Mouse (Mus musculus) hindbrain, embryonic 16.5 days (tissue): Measurements from ENCODE around the gene Tktl2. TPM values are rescaled to one million over a fixed set of nuclear protein-coding genes. Genes with fewer than 3 reads are reported as not detected.

Source experiments
- ATAC-seq: fragments of 200-750 bp; cut with Nextera tagmentation; 2 replicates; pipeline ENCODE4 v1.8.0; 2017; ENCODE audit warnings: moderate TSS enrichment, moderate library complexity
- H3K27ac ChIP-seq: fragments of 300-500 bp; sonication (generic); 2 replicates; pipeline ENCODE4 v1.5.1; 2014; ENCODE audit warnings: low read depth, mild to moderate bottlenecking, control low read depth, low read length, moderate library complexity
- H3K27me3 ChIP-seq: fragments of 300-500 bp; sonication (generic); replicated peaks from 2 replicates; pipeline ENCODE4 v1.6.1; 2014; ENCODE audit warnings: low read length; ENCODE audit not compliant: control insufficient read depth, insufficient read depth
- H3K36me3 ChIP-seq: fragments of 300-500 bp; sonication (generic); 2 replicates; pipeline ENCODE4 v1.6.1; 2014; ENCODE audit warnings: mild to moderate bottlenecking, low read length, moderate library complexity, mixed read lengths; ENCODE audit not compliant: control insufficient read depth, insufficient read depth
- H3K4me1 ChIP-seq: fragments of 300-500 bp; sonication (generic); 2 replicates; pipeline ENCODE4 v1.6.1; 2014; ENCODE audit warnings: low read depth, low read length; ENCODE audit not compliant: control insufficient read depth, insufficient read depth
- H3K4me2 ChIP-seq: fragments of 300-500 bp; sonication (generic); 2 replicates; pipeline ENCODE4 v1.6.1; 2014; ENCODE audit warnings: mild to moderate bottlenecking, low read length, control low read depth, moderate library complexity
- H3K4me3 ChIP-seq: fragments of 300-500 bp; sonication (generic); 2 replicates; pipeline ENCODE4 v1.5.1; 2014; ENCODE audit warnings: mild to moderate bottlenecking, low read length, control low read depth, moderate library complexity
- H3K9ac ChIP-seq: fragments of 300-500 bp; sonication (generic); 2 replicates; pipeline ENCODE4 v1.6.1; 2014; ENCODE audit warnings: low read depth, mild to moderate bottlenecking, control low read depth, low read length, moderate library complexity
- H3K9me3 ChIP-seq: fragments of 300-500 bp; sonication (generic); 2 replicates; pipeline ENCODE4 v1.6.1; 2014; ENCODE audit warnings: mild to moderate bottlenecking, low read length, moderate library complexity; ENCODE audit not compliant: control insufficient read depth
- WGBS: fragments of 180-500 bp; shearing (Covaris S2); extraction: QIAGEN DNeasy Blood & Tissue Kit; methylation state at CpG from one replicate; pipeline ENCODE4 v1.1.7; 2014; 5-methylcytosine and 5-hydroxymethylcytosine counted together
- polyA plus RNA-seq: library from polyadenylated mRNA; unstranded; fragments of >200 nt; fragmentation: Nextera tagmentation; extraction: Ambion mirVana; gene quantifications from 2 replicates; pipeline ENCODE4 v1.2.1, GENCODE M21; 2015

Gene Tktl2
- not detected in 2 replicates for polyA plus RNA-seq

DNA sequence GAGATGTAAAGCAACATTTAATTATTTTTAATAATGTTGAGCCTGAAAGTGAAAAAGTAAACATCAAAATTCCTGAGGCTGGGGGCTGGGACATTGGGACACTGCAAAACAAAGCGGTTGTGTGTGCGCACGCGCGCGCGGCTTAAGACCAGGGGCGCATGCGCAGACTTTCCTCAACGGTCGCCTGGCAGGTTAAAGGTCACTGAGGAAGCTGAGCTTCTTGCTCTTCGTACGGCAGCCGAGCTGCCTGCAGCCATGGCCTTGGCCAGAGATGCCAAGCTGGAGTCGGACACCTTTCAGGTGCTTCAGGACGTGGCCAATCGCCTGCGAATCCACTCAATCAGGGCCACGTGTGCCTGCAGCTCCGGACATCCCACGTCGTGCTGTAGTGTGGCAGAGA, at the start of gene Tktl2:
Gene Tktl2 (plus strand): TSS at position 220 of the 400 bp plus-strand sequence.
- Histone ChIP-seq H3K4me3 (no peak within 1 kb of the TSS), H3K36me3 (no peaks in the 10 kb centered on the region), H3K4me1 (no peaks in the 10 kb centered on the region), H3K4me2 (no peak within 1 kb of the TSS), H3K27me3 (no peaks in the 10 kb centered on the region), H3K9me3 (no peaks in the 10 kb centered on the region), H3K27ac (no peak within 1 kb of the TSS), H3K9ac (no peak within 1 kb of the TSS)
- WGBS, result 98% methylated on average over 22 of the region's 22 CpGs
- ATAC-seq, result no peak

DNA sequence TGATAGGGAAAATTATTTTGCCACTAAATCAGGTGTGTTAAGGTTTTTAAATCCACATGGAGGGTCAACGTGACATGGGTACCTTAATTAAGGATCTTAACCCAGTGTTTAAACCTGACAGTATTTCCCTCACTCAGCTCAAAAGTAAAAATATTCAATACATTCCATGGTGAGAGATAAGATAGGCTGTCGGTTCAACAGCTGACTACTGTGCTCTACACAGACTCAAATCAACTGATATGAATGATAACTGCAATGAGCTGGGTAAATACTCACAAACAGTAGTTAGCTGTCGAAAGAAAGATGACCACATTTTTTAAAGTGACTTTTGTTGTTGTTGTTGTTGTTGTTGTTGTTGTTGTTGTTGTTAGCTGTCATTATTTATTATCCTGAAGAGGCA, 41.7 kb upstream of the Tktl2 start:
- Histone ChIP-seq H3K9ac (no peak overlapping the region), H3K36me3 (no peaks in the 10 kb centered on the region), H3K27me3 (no peaks in the 10 kb centered on the region), H3K9me3 (no peaks in the 10 kb centered on the region), H3K4me3 (no peak overlapping the region), H3K27ac (no peak overlapping the region), H3K4me2 (no peak overlapping the region), H3K4me1 (no peaks in the 10 kb centered on the region)
- WGBS, result 91% methylated on average over 3 of the region's 3 CpGs
- ATAC-seq, result no peak

DNA sequence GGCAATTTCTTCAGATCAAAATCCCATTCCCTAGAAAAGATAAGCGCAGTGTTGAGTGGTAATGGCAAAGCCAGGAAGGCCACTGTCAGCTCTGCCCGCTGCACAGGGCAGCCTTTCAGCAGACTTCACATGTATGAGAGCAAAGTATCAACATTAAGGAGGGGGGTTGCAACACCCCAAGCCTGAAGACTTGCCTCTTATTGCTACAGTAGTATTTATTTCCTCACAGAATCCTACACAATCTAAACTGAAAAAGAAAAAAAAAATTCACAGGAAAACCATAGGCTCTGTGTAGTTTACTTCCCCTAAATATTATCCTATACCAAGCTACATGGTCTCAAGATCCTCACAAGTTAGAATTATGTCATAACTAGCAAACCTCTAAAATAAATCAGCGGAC, 34.7 kb upstream of the Tktl2 start:
- 95% methylated on average over 3 of the region's 3 CpGs for WGBS
- Histone ChIP-seq H3K9ac (no peak overlapping the region), H3K27ac (no peak overlapping the region), H3K4me2 (no peak overlapping the region), H3K9me3 (no peaks in the 10 kb centered on the region), H3K36me3 (peaks cover 28% of the 10 kb centered on the region), H3K4me1 (no peaks in the 10 kb centered on the region), H3K4me3 (no peak overlapping the region), H3K27me3 (no peaks in the 10 kb centered on the region)
- ATAC-seq, result no peak

DNA sequence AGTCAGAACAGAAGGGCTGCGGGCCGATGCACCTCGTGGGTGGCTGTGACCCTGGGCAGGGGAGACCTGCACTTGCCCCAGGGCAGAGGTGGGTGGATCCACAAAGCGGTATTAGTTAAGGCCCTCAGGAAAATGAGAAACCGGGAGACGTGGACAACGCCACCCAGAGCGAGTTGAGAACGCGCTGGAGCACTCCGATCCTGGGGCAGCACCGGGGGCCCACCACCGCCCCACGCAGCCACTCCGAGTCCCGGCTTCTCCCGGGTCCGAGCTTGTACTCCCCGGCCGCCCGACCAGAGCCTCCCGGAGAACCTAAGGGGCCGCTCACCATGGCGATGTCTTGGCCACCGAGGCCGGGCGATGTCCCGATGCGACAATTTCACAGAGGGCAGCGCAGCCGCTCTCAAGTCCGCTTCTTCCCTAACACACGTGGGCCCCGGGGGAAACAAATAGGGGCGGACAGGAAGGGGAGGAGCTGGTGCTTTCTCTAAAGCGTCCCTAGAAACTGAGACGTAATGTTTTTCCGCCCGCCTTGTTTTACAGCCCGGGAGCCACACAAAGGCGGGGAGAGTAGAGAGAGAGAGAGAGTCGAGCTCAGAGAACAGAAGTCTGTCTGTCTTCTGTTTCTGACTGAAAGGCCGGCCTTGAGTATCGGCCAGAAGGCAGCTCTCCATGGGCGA, 25.3 kb upstream of the Tktl2 start, which contains the start of gene Tma16:
Gene Tma16 (minus strand): TSS at position 447 of the 680 bp plus-strand sequence.
- Histone ChIP-seq H3K4me2 (peak within 1 kb of the TSS; percentile 85), H3K27me3 (no peaks in the 10 kb centered on the region), H3K4me3 (peak within 1 kb of the TSS; percentile 96), H3K9ac (peak within 1 kb of the TSS; percentile 91), H3K36me3 (peaks cover 10% of the 10 kb centered on the region), H3K4me1 (peaks cover 6% of the 10 kb centered on the region), H3K27ac (peak within 1 kb of the TSS; percentile 76), H3K9me3 (no peaks in the 10 kb centered on the region)
- peak; percentile 99 for ATAC-seq
- WGBS, result under 1% methylated on average over 44 of the region's 45 CpGs

DNA sequence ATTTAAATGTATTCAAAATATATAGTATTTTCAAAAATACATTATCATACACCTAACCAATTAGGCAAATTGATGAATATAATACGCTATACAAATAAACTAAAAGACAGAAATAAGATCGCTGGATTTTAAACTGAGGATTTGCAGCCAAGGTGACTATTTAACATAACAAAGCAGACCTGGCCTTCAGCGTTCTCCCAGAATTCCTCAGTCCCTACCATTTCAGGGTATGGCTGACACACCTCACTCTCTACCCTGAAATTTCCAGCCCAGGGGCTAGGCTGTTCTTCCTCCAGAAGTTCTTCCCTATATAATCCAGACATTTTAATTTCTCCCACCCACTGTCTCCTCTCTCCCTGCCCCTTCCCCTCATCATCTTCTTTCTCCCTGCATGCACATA, 23.0 kb upstream of the Tktl2 start:
- Histone ChIP-seq H3K27me3 (no peaks in the 10 kb centered on the region), H3K4me2 (no peak overlapping the region), H3K4me3 (no peak overlapping the region), H3K9me3 (no peaks in the 10 kb centered on the region), H3K36me3 (no peaks in the 10 kb centered on the region), H3K9ac (no peak overlapping the region), H3K27ac (no peak overlapping the region), H3K4me1 (peaks cover 6% of the 10 kb centered on the region)
- whole genome bisulfite sequencing, result 52% methylated on average over 3 of the region's 3 CpGs
- ATAC-seq, result no peak

DNA sequence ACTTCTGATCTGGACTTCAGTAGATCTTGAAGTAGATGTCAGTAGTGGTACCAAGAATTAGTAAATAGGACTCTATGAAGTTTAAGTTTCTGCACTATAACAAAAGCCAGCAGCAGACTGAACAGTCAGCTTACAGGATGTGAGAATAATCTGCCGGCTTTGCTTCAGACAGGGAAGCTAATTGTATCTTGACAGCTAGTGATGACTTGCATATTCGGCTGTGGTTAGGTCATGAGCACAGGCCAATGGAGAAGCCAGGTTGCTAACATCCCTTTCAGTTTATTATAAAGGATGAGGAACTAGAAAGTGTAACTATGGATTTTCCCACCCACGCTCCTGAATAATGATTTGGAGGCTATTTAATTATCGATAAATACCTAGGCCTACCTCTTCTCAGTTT, 20.9 kb upstream of the Tktl2 start:
- Histone ChIP-seq H3K36me3 (no peaks in the 10 kb centered on the region), H3K27me3 (no peaks in the 10 kb centered on the region), H3K9ac (no peak overlapping the region), H3K27ac (no peak overlapping the region), H3K9me3 (no peaks in the 10 kb centered on the region), H3K4me3 (no peak overlapping the region), H3K4me2 (no peak overlapping the region), H3K4me1 (no peaks in the 10 kb centered on the region; the same call in 1 of the 2 replicates)
- WGBS, result 91% methylated on average over 4 of the region's 4 CpGs
- ATAC-seq, result no peak

DNA sequence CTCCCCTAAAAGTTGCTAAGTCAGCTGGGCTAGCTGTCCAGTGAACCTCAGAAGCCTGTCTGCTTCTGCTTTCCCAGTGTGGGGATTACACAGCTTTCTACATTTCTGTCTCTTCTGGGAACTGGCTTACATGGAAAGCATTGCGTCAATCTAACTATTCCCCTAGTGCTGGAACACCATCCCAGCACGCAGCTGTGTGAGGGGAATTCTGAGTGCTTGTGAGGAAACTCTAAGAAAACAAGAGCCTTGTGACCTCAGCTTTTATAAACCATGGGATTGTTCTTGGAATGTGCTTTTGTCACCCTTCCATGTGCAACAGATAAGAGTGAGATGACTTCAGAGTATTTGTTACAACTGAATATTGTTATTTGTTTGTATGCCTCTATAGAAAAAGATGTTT, 17.1 kb upstream of the Tktl2 start:
- Histone ChIP-seq H3K27ac (no peak overlapping the region), H3K4me1 (no peaks in the 10 kb centered on the region), H3K4me2 (no peak overlapping the region), H3K36me3 (no peaks in the 10 kb centered on the region), H3K9ac (no peak overlapping the region), H3K27me3 (no peaks in the 10 kb centered on the region), H3K9me3 (no peaks in the 10 kb centered on the region), H3K4me3 (no peak overlapping the region)
- ATAC-seq, result no peak
- WGBS, result 81% methylated on average over 2 of the region's 2 CpGs

DNA sequence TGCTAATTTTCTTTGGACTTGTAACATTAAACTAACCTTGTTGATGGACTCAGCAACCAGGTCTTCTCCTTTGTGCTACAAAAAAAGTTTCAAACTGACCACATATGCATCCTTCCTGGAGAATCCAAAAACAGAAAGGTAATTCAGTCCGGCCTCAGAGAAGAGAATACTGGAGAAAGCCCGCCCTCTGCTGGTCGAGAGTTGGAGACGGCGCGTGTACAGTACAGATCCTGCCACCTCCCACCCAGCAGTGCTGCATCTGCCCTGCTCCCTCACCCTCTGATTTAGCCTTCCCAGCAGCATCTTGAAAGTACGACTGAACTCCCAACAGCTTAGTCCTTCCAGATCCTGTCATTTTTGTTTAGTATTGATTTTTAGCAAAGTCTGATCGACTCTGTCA, 15.8 kb upstream of the Tktl2 start:
- H3K4me1 ChIP-seq, result no peaks in the 10 kb centered on the region
- H3K9me3 ChIP-seq, result no peaks in the 10 kb centered on the region
- H3K4me3 ChIP-seq, result no peak overlapping the region
- no peak overlapping the region for H3K9ac ChIP-seq
- 10% methylated on average over 8 of the region's 8 CpGs for WGBS
- no peaks in the 10 kb centered on the region for H3K36me3 ChIP-seq
- peak; percentile 87 for ATAC-seq
- H3K27me3 ChIP-seq, result no peaks in the 10 kb centered on the region
- H3K4me2 ChIP-seq, result no peak overlapping the region
- H3K27ac ChIP-seq, result no peak overlapping the region

DNA sequence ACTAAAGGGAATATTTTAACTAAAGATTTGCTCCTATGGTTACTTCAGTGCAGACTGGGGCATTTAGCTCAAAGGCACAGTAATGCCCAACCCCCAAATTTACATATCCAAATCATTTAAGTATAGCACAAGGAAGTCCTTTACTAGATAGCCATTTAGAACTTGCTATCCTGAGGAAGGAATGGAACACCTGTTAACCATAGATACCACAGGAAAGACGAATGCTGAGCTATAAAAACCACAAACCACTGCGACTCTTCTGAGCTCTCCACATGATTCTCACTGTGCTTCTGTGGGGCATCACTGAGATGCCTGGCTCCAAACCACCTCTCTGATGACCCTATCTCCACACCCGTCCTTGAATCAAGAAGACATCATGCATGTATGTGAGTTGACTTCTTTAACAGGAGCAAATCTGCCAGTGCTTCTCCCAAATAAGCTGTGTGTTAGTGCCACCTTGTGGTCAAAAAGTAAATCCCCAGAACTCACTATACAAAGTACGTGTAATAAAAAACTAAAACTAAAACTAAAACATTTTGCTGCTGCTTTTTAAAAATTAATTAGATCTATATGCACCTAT, 14.5 kb upstream of the Tktl2 start:
- Histone ChIP-seq H3K4me1 (no peaks in the 10 kb centered on the region), H3K36me3 (no peaks in the 10 kb centered on the region), H3K27ac (no peak overlapping the region), H3K4me2 (peak overlapping the region; percentile 27; the same call in 1 of the 2 replicates), H3K9ac (no peak overlapping the region), H3K4me3 (no peak overlapping the region), H3K9me3 (no peaks in the 10 kb centered on the region), H3K27me3 (no peaks in the 10 kb centered on the region)
- WGBS, result 37% methylated on average over 4 of the region's 4 CpGs
- peak; percentile 64; the same call in 1 of the 2 replicates for ATAC-seq
